Mouse (Mus musculus) embryonic facial prominence, embryonic 15.5 days (tissue): ENCODE measurements at regions not wholly inside any gene's neighbourhood (a gene's known extent, or its start where the extent isn't known, plus 50 kb on each side); places are given as distances from the start of the nearest gene placed in this dataset.
A peak's percentile ranks its signal among the peaks of the same experiment; 100 is the strongest.

Source experiments
- ATAC-seq: fragments of 200-750 bp; cut with Nextera tagmentation; 2 replicates; pipeline ENCODE4 v1.8.0; 2017; ENCODE audit warnings: low read depth, moderate TSS enrichment; ENCODE audit not compliant: insufficient number of reproducible peaks, low FRiP score, low TSS enrichment
- H3K27ac ChIP-seq: fragments of 300-500 bp; sonication (generic); replicated peaks from 2 replicates; pipeline ENCODE4 v1.5.1; 2015; ENCODE audit warnings: mild to moderate bottlenecking, inconsistent platforms
- H3K27me3 ChIP-seq: fragments of 300-500 bp; sonication (generic); 2 replicates; pipeline ENCODE4 v1.6.1; 2015; ENCODE audit warnings: inconsistent platforms
- H3K36me3 ChIP-seq: fragments of 300-500 bp; sonication (generic); 2 replicates; pipeline ENCODE4 v1.6.1; 2015; ENCODE audit warnings: mild to moderate bottlenecking, inconsistent platforms
- H3K4me1 ChIP-seq: fragments of 300-500 bp; sonication (generic); 2 replicates; pipeline ENCODE4 v1.6.1; 2015; ENCODE audit warnings: inconsistent platforms
- H3K4me2 ChIP-seq: fragments of 300-500 bp; sonication (generic); replicated peaks from 2 replicates; pipeline ENCODE4 v1.6.1; 2015; ENCODE audit warnings: mild to moderate bottlenecking, inconsistent platforms
- H3K4me3 ChIP-seq: fragments of 300-500 bp; sonication (generic); replicated peaks from 2 replicates; pipeline ENCODE4 v1.5.1; 2015; ENCODE audit warnings: mild to moderate bottlenecking, inconsistent platforms
- H3K9ac ChIP-seq: fragments of 300-500 bp; sonication (generic); 2 replicates; pipeline ENCODE4 v1.6.1; 2015; ENCODE audit warnings: inconsistent platforms
- H3K9me3 ChIP-seq: fragments of 300-500 bp; sonication (generic); replicated peaks from 2 replicates; pipeline ENCODE4 v1.6.1; 2016; ENCODE audit warnings: inconsistent platforms
- WGBS: fragments of 180-500 bp; shearing (Covaris S2); methylation state at CpG from one replicate; pipeline ENCODE4 v1.1.7; 2015; 5-methylcytosine and 5-hydroxymethylcytosine counted together

DNA sequence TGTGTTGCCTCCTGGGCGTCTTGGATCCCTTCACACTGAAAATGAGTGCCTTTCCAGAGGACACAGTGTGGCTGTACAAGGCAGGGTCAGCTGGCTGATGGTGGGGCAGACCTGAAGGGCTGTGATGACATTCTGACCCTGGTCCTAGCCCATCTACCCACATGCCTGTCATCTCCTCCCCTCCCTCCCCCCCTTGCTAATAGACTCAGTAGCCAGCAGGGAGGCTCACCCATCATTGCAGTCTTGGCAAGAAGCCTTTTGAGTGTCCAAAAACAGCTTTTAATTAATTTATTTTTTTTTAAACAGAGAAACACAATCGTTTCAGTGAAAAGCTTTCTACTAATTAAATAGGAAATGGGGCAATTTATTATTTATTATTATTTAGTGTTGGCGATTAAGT lies 67.0 kb upstream of the Ssx2ip start:
- 68% methylated on average over 3 of the region's 3 CpGs for WGBS
- H3K9ac ChIP-seq, result no peak overlapping the region
- no peaks in the 10 kb centered on the region for H3K27me3 ChIP-seq
- no peak overlapping the region for H3K4me3 ChIP-seq
- no peaks in the 10 kb centered on the region for H3K9me3 ChIP-seq
- H3K4me2 ChIP-seq, result no peak overlapping the region
- no peaks in the 10 kb centered on the region for H3K36me3 ChIP-seq
- ATAC-seq, result no peak
- H3K27ac ChIP-seq, result no peak overlapping the region
- peaks cover 13% of the 10 kb centered on the region for H3K4me1 ChIP-seq

DNA sequence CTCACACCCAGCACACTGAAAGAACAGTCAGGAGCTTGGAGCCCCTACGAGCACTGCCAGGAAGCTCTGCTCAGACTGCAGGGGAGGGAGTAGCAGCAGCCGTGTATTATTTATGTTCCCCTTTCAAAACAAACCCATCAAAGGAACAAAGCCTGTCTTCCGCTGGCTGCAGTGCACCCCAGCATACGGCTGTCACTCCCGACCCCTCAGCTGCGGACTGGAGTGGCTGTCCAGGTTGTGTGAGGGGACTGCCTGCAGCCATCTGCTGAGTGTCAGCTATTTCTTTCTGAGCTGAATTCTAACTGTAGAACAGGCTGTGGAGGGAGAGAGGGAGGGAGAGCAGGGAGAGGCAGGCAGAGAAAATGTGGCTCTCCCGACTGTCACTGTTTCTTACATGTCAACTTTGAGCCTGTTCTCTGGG lies 66.6 kb upstream of the Ssx2ip start:
- no peak overlapping the region for H3K27ac ChIP-seq
- ATAC-seq, result peak; percentile 57; the same call in 1 of the 2 replicates
- no peaks in the 10 kb centered on the region for H3K36me3 ChIP-seq
- H3K27me3 ChIP-seq, result no peaks in the 10 kb centered on the region
- 0 out of 2 replicates have a peak overlapping the region, but pooled peaks have one; percentile 18 for H3K4me3 ChIP-seq
- H3K9me3 ChIP-seq, result no peaks in the 10 kb centered on the region
- 9% methylated on average over 7 of the region's 7 CpGs for WGBS
- peaks cover 13% of the 10 kb centered on the region for H3K4me1 ChIP-seq
- no peak overlapping the region for H3K9ac ChIP-seq
- peak overlapping the region; percentile 34 for H3K4me2 ChIP-seq

DNA sequence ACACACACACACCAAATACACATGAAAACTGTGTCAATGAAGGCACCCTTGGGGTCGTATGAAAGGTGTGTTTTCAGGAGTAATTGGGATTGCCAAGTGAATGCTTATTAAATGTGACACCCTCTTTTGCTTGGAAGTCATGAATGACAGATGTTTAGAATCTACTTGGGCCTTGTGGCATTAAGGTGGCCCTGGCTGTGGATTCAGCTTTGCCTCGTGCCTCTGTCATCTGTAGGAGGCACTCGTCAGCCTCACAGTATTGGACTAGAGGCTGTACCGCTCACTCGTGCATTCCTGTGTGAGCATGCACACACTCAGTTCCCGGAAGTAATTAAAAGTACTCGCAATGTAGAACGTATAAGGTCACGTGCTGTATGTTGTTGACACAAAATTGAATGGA lies 66.0 kb upstream of the Ssx2ip start:
- 62% methylated on average over 9 of the region's 9 CpGs for WGBS
- Histone ChIP-seq H3K4me3 (no peak overlapping the region), H3K4me2 (no peak overlapping the region), H3K9ac (no peak overlapping the region), H3K27me3 (no peaks in the 10 kb centered on the region), H3K9me3 (no peaks in the 10 kb centered on the region), H3K4me1 (peaks cover 13% of the 10 kb centered on the region), H3K36me3 (no peaks in the 10 kb centered on the region), H3K27ac (no peak overlapping the region)
- ATAC-seq, result no peak

DNA sequence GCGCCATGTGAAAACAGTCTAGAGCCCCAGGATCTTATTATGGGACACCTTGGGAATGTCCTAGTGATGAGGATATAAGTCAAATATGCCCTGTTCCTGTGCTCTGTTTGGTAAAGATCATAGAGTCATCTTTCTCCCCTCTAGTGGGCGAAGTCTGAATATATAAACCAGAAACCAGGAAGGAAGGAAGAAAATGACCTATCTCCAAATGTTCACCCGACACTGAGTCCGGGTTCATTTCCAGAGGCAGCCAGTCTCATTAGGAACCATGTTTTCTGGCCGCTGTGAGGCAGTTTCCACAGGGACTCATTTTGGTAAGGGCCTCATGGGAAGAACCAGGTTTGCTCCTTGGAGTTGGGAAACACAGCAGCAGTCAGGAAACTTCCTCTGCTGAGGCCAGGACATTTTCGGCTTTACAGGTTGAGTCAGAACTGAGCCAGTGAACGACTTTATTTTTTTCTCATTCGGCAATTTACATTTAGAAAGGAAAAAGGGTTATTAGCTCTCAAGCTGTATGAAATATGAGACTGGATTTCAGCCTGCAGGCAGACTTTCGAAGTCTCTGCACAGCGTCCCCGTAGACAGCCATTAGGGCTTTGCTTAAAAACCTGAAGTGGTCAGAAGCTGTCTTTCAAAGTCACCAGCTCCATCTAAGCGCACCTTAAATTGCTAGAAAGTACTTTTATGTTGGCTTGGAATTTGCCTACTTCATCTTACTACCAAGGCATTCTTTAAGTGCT lies 64.0 kb upstream of the Ssx2ip start:
- WGBS, result 40% methylated on average over 12 of the region's 12 CpGs
- Histone ChIP-seq H3K4me1 (peaks cover 13% of the 10 kb centered on the region), H3K27ac (no peak overlapping the region), H3K36me3 (no peaks in the 10 kb centered on the region), H3K4me2 (0 out of 2 replicates have a peak overlapping the region, but pooled peaks have one; percentile 6), H3K27me3 (no peaks in the 10 kb centered on the region), H3K9ac (no peak overlapping the region), H3K4me3 (no peak overlapping the region), H3K9me3 (no peaks in the 10 kb centered on the region)
- ATAC-seq, result no peak

DNA sequence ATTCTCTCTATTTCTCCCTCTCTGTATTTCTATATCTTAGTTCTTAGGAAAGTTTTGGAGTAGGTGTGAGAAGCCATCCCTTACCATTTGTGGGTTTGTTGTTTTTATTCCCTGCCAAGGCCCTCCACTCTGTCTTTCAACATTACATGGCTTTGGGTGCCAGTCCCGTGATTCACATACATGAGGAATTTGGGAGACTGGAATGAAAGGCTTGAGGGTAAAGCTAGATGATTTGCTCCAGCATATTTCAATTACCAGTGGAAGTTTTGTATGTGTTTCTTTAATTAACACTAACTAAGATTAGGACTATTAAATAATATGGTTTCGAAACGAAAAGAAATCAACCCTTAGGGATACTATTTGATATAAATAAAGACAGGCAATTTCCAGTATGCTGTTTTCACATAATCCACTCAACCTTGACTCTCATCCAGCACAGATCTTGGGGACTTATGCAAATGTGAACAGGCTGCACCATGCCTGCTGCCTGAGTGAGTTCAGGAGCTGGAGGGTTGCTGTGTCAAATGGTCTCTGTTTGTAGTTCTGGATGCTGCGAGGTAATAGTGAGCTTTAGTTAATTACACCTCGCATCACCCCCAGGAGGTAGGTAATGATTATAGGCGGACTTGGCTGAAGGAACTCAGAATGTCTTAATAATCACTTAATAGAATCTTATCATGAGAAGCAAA lies 62.6 kb upstream of the Ssx2ip start:
- Histone ChIP-seq H3K9ac (no peak overlapping the region), H3K4me3 (no peak overlapping the region), H3K4me2 (no peak overlapping the region), H3K27ac (no peak overlapping the region), H3K4me1 (peaks cover 13% of the 10 kb centered on the region), H3K36me3 (no peaks in the 10 kb centered on the region), H3K9me3 (no peaks in the 10 kb centered on the region), H3K27me3 (no peaks in the 10 kb centered on the region)
- 48% methylated on average over 6 of the region's 6 CpGs for WGBS
- ATAC-seq, result no peak

DNA sequence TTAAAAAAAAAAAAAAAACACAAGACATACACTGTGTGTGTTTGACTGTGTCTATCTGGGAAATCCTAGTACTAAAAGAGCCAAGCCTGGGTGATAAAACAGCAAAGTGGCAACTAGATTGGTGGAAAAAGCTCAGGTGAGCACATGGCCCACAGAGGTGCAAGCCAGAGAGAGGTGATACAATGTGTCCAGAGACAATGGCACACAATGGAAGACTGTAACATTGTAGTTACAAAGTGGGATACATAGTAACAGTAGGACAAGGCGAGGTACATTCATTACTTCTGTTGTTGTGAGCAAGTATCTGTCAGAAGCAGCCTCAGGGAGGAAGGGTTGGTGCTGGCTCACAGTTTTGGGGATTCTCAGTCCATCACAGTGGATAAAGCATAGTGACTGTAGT lies 61.7 kb upstream of the Ssx2ip start:
- H3K4me3 ChIP-seq, result no peak overlapping the region
- 84% methylated on average over 1 of the region's 1 CpGs for WGBS
- no peaks in the 10 kb centered on the region for H3K9me3 ChIP-seq
- H3K27ac ChIP-seq, result no peak overlapping the region
- H3K4me2 ChIP-seq, result no peak overlapping the region
- H3K9ac ChIP-seq, result no peak overlapping the region
- no peak for ATAC-seq
- no peaks in the 10 kb centered on the region for H3K27me3 ChIP-seq
- peaks cover 12% of the 10 kb centered on the region for H3K4me1 ChIP-seq
- H3K36me3 ChIP-seq, result no peaks in the 10 kb centered on the region

DNA sequence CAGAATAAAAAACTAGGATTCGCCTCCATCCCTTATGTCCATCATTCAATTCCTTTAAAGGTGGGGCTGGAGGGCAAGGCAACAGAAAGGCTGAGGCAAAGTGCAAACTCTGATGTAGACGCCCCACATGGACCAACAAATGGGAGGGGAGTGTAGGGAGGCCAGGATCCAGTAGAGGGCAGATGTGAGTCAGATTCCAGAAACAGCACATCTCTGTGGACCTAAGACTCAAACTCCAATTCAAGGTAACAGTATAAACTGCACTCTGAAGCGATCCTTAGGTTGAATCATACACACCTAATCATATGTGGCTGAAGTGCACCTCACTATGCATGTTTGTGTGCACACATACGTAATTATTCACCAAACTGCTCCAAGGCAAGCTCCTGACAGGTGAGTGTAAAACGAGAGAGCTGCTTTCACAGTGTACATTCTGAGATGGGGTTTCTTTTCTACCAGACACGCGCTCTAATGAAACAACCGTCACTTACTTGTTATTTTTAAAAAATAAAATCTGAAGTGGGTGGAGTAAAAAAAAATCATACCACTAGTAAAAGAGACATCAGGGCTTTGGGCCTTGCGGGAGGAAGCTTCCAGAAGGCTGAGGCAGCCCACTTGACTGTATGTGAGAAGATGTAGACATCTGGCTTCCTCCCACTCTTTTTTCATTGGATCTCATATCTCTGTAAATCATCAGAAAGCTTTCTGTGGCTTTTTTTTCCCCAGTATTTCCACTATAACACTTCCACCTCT lies 60.6 kb upstream of the Ssx2ip start:
- Histone ChIP-seq H3K9ac (no peak overlapping the region), H3K4me1 (peaks cover 6% of the 10 kb centered on the region), H3K9me3 (no peaks in the 10 kb centered on the region), H3K4me2 (no peak overlapping the region), H3K27ac (no peak overlapping the region), H3K27me3 (no peaks in the 10 kb centered on the region), H3K4me3 (no peak overlapping the region), H3K36me3 (no peaks in the 10 kb centered on the region)
- ATAC-seq, result no peak
- WGBS, result 54% methylated on average over 9 of the region's 9 CpGs

DNA sequence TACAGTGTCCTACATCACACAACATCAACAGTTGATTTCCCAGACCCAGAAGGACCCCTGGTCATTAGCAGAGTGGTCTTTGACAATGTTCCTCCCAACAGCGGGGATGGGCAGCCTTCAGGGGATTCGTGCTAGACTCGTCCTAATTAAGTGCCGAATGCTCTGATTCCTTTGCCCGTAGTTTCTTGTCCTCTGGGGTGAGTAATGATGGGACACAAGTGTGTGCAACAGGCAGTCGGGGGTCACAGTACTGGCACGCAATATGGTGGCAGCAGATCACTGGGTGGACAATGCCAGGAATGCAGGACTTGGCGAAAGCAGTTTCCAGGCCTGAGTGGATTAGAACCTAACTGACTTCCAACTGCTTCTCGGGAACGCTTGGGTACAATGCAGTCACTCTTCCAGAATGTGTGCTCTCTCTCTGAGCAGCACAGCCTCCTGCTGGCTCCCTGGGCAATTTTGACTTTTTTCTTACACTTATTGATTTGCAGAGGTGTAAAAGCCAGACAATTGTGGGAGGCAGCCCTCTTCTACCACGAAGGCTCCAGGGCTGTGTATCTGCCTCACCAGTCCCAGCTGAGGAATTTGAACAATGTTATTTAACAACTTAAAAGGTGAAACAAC lies 59.9 kb upstream of the Ssx2ip start:
- Histone ChIP-seq H3K4me3 (no peak overlapping the region), H3K27me3 (no peaks in the 10 kb centered on the region), H3K9me3 (no peaks in the 10 kb centered on the region), H3K4me1 (peaks cover 6% of the 10 kb centered on the region), H3K27ac (no peak overlapping the region), H3K36me3 (no peaks in the 10 kb centered on the region), H3K9ac (no peak overlapping the region), H3K4me2 (no peak overlapping the region)
- ATAC-seq, result no peak
- WGBS, result 76% methylated on average over 11 of the region's 11 CpGs

DNA sequence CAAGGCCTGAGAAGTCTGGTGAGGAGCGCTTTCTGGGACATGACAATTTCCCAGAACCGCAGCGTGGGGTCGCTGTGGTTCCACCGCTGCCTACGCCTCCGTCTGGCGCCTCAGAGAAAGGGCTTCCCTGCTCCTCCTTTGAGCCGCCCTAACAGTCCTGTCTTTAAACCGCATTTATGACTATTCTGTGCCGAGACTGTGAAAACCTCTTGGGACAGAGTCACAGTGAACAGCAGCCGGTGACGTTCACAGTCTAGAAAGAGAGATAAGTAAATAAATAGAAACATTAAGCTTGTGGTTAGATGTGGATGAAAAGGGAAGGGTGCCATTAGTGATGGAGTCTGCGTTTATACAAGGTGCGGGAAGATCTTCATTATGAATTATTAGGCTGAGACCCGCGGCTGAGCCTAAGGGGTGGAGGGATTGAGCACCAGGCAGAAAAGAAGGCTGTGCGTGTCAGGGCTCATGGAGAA lies 59.1 kb upstream of the Ssx2ip start:
- H3K27ac ChIP-seq, result no peak overlapping the region
- H3K4me2 ChIP-seq, result peak overlapping the region; percentile 45
- H3K4me1 ChIP-seq, result peaks cover 6% of the 10 kb centered on the region
- no peak overlapping the region for H3K9ac ChIP-seq
- WGBS, result 7% methylated on average over 18 of the region's 18 CpGs
- no peaks in the 10 kb centered on the region for H3K9me3 ChIP-seq
- ATAC-seq, result peak; percentile 71; the same call in 1 of the 2 replicates
- H3K27me3 ChIP-seq, result no peaks in the 10 kb centered on the region
- peak overlapping the region; percentile 27 for H3K4me3 ChIP-seq
- H3K36me3 ChIP-seq, result no peaks in the 10 kb centered on the region

DNA sequence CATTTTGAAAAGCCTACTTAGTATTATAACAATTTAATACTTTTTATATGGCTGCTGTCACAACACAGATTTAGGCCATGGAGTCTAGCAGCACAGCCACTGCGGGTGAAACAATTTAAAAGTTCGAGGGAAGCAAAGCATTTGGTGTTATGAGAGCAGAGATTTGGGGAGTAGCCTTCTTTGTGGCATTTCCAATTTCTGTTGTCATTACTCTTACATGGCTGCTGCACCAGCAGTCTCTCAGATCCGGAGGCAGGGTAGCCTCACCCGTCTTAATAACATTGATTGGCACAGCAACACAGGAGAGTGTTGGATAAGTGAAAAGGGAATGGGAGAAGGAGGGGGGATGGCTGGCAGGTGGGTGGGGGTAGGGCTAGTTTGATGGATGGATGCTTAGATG lies 58.5 kb upstream of the Ssx2ip start:
- Histone ChIP-seq H3K36me3 (no peaks in the 10 kb centered on the region), H3K27ac (no peak overlapping the region), H3K4me2 (no peak overlapping the region; the same call in 1 of the 2 replicates), H3K4me1 (peaks cover 3% of the 10 kb centered on the region; the same call in 1 of the 2 replicates), H3K4me3 (no peak overlapping the region), H3K27me3 (no peaks in the 10 kb centered on the region), H3K9ac (no peak overlapping the region), H3K9me3 (no peaks in the 10 kb centered on the region)
- no peak for ATAC-seq
- 73% methylated on average over 4 of the region's 4 CpGs for WGBS

DNA sequence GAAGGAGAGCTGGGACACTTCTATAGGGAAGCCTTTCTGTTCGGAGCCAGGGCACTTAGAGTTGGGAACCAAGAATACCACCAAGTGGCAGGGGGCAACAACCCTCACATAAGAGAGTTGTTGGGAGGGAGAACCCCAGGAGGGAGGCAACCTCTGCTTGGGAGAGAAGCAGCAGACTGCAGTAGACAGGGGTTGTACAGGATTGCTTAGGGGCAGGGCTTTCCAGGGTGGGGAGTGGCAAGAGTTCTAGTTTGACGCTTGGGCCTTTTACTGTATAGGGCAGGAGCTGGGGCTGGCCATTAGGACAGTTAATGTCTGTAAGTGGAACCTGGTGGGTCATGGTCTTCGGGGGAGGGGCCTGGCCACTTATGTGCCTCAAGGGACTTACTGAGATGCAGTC lies 57.1 kb upstream of the Ssx2ip start:
- H3K4me3 ChIP-seq, result no peak overlapping the region
- no peak overlapping the region for H3K9ac ChIP-seq
- no peaks in the 10 kb centered on the region for H3K27me3 ChIP-seq
- H3K4me2 ChIP-seq, result no peak overlapping the region
- no peaks in the 10 kb centered on the region for H3K9me3 ChIP-seq
- H3K27ac ChIP-seq, result no peak overlapping the region
- no peak for ATAC-seq
- WGBS, result 78% methylated on average over 3 of the region's 3 CpGs
- no peaks in the 10 kb centered on the region; the same call in 1 of the 2 replicates for H3K4me1 ChIP-seq
- no peaks in the 10 kb centered on the region for H3K36me3 ChIP-seq
